Mouse (Mus musculus): ENCODE measurements around the gene Setdb1. TPM values are rescaled to one million over a fixed set of nuclear protein-coding genes. Genes with fewer than 3 reads are reported as not detected.
"Not testable (repeated sequence)": the region's sequence is repeated elsewhere in the genome, so short reads cannot be mapped to it uniquely, and the experiment has no call there.

Setdb1 gene
- 10 to 100 TPM in 2 of 4 experiments, 1 to 10 TPM in 2; 8.4 to 10.7 (median 10.1) TPM for total RNA-seq (2022)

DNA sequence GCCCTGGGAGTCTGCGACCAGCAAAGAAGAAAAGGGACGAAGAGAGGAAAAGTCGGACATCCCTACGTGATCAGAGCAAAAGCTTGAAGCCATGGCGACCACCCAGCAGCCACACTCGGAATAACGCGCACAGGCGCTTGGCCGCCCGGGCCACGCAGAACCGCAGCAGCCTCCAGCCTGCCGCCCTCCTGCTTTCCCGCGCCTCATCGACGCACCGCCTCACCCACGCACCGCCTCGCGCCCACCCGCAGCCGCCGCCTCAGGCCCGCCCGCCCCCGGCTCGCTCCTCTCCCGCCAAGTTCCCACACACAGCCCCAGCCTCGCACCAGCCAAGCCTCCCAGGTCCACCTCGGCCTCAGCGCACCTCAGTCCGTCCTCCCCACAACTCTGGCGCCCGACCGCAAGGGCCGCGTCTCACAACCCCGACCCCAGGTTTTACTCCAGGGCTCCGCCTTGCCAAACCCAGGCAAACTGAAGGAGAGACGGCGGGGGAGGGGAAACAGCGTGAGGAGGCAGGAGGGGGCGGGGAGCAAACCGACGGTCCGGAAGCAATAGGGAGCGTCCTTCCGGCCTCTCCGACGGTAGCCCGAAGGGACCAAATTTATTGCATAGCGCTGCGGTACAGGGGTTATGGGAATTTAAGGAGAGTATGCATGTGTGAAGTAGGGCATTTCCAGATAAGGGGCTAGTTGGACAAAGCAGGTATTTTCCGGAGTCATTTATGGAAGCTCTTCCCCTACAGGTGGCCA lies at the start of gene Setdb1:
Gene Setdb1, minus strand, starts transcription at position 502 of the 749 bp plus-strand sequence.
- peak; percentile 86 to 89 for DNase-seq (ENCODE audit: low spot score in 2 of 2)

DNA sequence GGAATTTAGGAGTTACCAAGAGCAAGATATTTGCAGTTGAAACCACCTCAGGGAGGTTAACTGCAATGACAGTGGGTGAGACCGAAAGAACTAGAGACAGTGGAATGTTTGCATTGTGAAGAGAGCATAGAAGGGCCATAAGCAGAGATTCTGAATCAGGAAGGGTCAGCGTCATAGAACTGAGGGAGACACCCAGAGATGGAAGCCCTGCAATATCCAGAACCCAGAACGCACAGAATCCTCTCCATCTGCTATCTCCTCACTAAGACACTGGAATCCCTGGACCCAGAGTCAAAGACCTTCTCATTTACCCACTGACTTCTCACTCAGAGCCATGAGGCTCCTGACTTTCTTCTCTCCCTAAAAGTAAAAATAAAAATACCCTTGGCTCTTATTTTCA lies 45.7 kb upstream of the Setdb1 start, which contains the start of gene 4930558C23Rik:
Gene 4930558C23Rik, minus strand, starts transcription at position 101 of the 400 bp plus-strand sequence.
- DNase-seq (ENCODE audit: low spot score in 2 of 2), result no peak

DNA sequence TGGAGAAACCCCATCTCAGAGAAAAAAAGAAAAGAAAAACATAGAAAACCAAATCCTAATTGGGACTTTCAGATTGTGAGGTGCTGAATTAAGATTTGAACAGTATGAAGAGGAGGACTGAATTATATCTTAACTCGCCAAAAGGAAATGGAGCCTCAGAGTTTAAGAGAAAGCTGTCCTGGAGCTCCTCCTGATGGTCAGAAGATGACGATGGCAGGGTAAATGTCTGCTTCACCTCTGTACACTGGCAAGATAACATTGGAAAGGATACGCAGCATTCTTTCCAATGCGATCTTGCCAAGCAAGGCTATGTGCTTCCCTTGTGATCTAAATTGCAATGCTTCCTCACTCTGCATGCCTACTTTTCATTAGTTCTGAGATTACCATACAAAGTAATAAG lies 37.4 kb upstream of the Setdb1 start:
- DNase-seq (ENCODE audit: low spot score in 2 of 2), result no peak

DNA sequence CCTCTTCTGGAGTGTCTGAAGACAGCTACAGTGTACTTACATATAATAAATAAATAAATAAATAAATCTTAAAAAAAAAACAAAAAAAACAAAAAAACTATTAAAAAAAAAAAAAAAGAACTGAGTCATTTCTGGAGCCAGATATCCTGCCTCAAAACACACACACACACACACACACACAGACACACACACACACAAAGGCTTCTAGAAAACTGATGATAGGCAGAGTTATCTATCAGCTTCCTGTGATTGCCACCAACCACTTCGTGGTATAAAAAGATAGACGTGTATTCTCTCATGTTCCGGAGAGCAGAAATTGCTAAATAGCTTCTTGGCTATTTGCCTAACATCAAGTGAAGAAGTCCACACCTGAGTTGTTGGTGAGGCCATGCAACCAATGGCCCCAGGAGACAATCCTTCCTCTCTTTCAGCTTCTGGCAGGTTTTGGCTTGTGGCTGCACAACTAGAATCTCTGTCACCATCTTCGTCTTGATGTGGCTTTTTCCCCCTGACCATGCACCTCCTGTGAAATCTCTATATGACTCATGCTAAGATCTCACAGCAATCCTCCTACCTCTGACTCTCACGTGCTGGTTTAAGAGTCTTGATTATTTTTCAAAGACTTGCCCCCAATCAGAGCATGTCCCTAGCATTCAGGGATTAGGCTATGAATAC lies 28.5 kb upstream of the Setdb1 start:
- no peak for DNase-seq (ENCODE audit: low spot score in 2 of 2)

DNA sequence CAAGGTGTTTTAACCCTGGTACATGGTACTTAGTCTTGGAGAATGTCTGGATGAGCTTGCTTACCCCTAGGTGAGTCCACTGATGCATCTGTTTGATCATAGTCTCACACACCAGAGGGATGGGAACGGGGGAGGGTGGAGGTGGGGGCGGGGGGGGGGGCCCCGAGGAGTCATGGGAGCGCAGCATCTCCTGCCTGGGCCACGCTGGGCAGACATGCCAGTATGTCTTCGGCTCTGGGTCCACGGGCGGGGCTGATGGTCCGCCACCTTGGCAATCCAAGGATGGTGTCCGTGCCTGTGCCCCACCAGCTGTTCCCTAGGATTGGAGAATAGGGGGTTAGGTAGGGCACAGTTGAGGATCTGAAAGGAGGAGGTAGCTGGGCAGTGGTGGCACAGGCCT lies 16.2 kb upstream of the Setdb1 start:
- no peak for DNase-seq (ENCODE audit: low spot score in 2 of 2)

- DNase-seq (ENCODE audit: low spot score in 2 of 2), result no peak
Observed at GRCm38 (mm10) chr3:95370101-95370500, 13.1 kb upstream of the Setdb1 start.

GRCm38 (mm10) chr3:95360276-95360675 lies 3.3 kb upstream of the Setdb1 start:
- not testable (repeated sequence) for DNase-seq (ENCODE audit: low spot score in 2 of 2)

- DNase-seq (ENCODE audit: low spot score in 2 of 2), result no peak
Observed at GRCm38 (mm10) chr3:95357746-95358145, 744 bp upstream of the Setdb1 start.

DNA sequence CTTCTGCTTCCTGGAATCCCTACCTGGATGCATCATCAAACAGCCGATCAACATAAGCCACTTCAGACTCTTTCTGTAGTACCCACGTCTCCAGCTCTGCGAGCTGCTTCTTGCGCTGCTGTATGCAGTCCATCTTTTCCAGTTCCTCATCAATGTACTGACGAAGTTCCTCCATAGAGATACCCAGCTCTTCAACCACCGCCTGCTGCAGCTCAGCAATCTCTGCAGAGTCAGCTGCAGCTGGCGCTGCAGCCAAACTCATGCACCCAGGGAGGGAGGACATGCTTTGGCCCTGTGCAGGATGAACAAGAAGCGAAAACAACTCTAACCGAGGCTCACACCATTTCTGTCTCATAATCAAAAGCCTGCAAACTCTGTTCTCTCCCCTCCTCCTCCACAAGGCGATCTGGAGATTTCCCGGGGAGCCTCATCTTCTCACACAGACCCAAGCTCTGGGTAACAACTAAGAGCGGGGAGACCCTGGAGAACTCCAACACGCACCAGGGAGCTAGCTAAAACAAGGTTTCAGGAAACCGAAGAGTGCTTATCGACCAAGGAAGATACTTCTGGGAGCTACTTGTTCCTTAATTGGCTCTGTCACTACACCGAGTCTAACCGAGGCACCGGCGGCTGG lies 974 bp downstream of the Setdb1 start:
- DNase-seq (ENCODE audit: low spot score in 2 of 2), result not testable (repeated sequence)

- DNase-seq (ENCODE audit: low spot score in 2 of 2), result no peak
Observed at GRCm38 (mm10) chr3:95349491-95349890, 7.5 kb downstream of the Setdb1 start.

DNA sequence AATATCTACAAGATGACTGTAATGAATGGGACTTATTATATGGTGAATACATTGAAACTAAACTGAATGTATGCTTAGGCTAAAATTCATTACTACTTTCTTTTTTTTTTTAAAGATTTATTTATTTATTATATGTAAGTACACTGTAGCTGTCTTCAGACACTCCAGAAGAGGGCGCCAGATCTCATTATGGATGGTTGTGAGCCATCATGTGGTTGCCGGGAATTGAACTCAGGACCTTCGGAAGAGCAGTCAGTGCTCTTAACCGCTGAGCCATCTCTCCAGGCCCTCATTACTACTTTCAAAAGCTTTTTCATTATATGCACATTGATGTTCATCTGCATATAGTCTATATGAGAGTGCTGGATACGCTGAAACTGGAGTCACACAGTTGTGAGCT lies 8.7 kb downstream of the Setdb1 start:
- DNase-seq (ENCODE audit: low spot score in 2 of 2), result not testable (repeated sequence)

- no peak for DNase-seq (ENCODE audit: low spot score in 2 of 2)
Observed at GRCm38 (mm10) chr3:95346454-95346853, 10.5 kb downstream of the Setdb1 start.

GRCm38 (mm10) chr3:95343356-95344000 lies 13.5 kb downstream of the Setdb1 start:
- not testable (repeated sequence) for DNase-seq (ENCODE audit: low spot score in 2 of 2)

- no peak for DNase-seq (ENCODE audit: low spot score in 2 of 2)
Observed at GRCm38 (mm10) chr3:95338251-95338650, 18.8 kb downstream of the Setdb1 start.

- DNase-seq (ENCODE audit: low spot score in 2 of 2), result no peak
Observed at GRCm38 (mm10) chr3:95337345-95337744, 19.7 kb downstream of the Setdb1 start.

- DNase-seq (ENCODE audit: low spot score in 2 of 2), result no peak
Observed at GRCm38 (mm10) chr3:95331528-95331927, 25.5 kb downstream of the Setdb1 start.

DNA sequence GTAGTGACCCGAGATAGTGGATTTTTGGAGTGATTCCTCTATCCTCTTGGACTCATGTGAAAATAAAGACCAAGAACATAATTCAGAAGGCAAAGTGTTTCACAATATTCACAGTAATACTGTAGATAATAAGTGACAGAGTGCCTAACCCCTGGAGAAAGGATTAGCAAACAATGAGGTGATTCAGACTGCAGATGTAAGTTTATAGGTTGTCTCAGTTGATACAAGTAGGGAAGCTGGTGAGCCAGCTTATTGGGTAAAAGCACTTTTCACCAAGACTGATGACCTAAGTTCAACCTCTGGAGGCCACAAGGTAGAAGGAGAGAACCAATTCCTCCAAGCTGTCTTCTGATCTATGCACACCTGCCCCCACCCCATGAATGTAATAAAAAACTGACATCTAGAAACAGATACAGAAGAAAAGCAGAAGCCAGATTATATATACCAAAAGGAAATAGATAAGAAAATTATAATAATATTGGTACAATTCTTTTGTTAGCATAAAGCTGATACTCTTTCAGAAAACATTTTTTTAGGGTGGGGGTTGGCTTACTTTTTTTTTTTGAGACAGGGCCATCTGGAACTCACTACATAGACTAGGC lies 28.1 kb downstream of the Setdb1 start:
- no peak for DNase-seq (ENCODE audit: low spot score in 2 of 2)

DNA sequence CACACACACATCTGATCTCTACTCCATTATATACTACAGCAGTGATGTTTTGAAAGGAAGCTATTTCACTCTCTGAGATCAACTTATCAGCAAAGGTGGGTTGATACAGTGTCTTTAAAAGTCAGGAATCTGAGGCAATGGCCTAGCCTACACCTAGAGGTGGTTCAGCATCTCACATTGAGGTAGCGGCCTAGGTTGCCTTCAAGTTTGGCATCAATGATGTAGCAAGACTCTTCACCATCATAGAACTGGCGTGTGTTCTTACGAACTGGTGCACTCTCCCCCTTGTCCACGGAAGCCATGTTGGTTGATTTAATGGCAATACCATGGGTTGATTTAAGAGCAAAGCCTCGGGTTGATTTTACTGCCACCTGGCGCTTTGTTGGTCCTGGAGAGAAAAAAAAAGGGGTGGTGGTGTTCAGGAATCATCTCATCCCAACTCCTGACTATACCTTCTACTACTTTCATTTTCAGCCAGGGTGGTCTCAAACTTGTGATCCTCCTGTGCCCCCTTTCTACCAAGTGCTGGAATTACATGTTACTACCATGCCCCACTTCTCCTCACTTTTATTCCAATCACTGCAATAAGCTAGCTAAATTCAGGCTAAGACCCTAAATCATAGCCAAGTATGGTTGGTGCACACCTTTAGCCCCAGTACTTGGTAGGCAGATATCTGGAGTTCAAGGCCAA lies 32.4 kb downstream of the Setdb1 start:
- no peak for DNase-seq (ENCODE audit: low spot score in 2 of 2)

DNA sequence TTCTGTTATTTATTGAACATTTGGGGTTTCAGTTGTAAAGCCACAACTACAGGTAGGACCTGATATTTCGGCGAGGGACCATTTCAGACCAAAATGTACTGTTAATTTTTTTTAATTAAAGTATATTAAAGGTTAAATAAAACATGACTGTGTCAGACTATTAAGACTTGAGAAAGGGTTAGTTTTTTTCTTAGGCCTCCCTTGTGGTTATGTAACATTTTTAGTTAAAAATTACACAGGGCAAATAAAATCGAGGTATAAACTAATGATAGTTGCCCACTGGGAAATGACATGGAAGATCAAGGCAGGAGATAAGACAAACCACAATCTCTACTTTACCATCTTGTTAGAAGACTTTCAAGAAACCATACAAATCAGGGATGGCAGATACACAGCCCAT lies 33.6 kb downstream of the Setdb1 start:
- no peak for DNase-seq (ENCODE audit: low spot score in 2 of 2)

DNA sequence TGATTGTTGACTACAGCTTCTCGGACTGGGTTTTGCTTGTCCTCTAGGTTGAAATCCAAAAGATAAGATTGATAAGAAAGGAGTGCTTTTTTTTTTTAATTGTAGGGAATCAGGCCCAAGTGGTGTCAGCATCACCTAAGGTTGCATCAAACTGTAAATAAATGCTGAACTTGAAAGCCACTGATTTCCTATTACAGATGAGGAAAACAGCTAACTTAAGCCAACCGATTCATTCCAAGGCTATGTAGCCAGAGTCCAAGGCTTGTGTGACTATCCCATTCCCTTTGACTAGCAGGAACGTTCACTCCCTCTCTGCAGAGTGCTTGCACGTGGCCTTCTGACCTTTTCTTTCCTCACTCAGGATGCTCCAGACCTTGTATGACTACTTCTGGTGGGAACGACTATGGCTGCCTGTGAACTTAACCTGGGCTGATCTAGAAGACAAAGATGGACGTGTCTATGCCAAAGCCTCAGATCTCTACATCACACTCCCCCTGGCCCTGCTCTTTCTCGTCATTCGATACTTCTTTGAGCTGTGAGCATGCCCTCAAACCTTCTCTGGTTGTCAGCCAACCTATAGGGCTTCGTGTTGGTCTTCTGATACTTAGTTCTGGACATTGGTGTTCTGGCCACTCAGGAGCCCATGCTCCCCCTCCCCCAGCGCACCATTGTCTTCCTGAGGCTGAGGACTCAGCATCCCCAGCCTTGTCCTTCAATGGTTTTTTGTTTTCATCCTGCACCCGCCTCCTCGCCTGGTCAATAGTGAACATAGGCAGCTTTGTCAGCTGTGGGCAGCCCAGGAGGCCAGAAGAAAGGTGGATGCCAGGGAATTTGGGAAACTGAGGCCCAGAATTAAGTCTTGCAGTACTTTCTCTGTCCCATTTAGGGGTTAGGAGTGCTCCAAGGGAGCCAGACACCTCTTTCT lies 37.0 kb downstream of the Setdb1 start:
- DNase-seq (ENCODE audit: low spot score in 2 of 2), result no peak
